Comparison of ENCODE assay signal across 32 mouse cellular contexts in genomic region chr7:107625781-107626180, GRCm38 (mm10). TPM values are rescaled to one million over a fixed set of nuclear protein-coding genes. Genes with fewer than 3 reads are reported as not detected.
DNase-seq lines count a peak whose midpoint lies in the region; ATAC-seq and TF ChIP-seq lines count a peak whose summit lies in the region.
"Had no signal": no experiment of that assay in that cellular context is flagged by ENCODE, and none has a peak within 500 bp of the region (broad histone marks: within the 10 kb centered on the region; RNA-seq: fewer than 3 reads in every experiment).

No protein-coding gene starts in this region.

- no peak for TF ChIP-seq CTCF in gastrocnemius, adult 2 months (IDR thresholded peaks at IDR 0.05)

- H3K4me3 ChIP-seq in embryonic facial prominence, embryonic 13.5 days = no peak overlapping the region
- H3K4me3 ChIP-seq in embryonic facial prominence, embryonic 10.5 days = no peak overlapping the region
- no peak overlapping the region for H3K4me3 ChIP-seq in gastrocnemius, adult 2 months
- H3K4me3 ChIP-seq in embryonic facial prominence, embryonic 14.5 days (ENCODE audit: low read depth, low read length) = no peak overlapping the region
- H3K4me3 ChIP-seq: embryonic facial prominence, embryonic 12.5 days; forebrain, embryonic 13.5 days; forebrain, embryonic 15.5 days had no signal

- DNase-seq in embryonic facial prominence, embryonic 10.5 days (ENCODE audit: low spot score) = no peak
- no peak for DNase-seq in gastrocnemius, adult 2 months
- no peak for DNase-seq in gastrocnemius, postnatal 25 days
- peak; percentile 46 for DNase-seq in lung, postnatal 25 days (ENCODE audit: low spot score)
- no peak for DNase-seq in lung, postnatal 14 days
- DNase-seq in embryonic facial prominence, embryonic 14.5 days (ENCODE audit: low spot score) = peak; percentile 61
- DNase-seq in spleen, postnatal 10 days (ENCODE audit: low spot score in 2 of 2) = no peak
- DNase-seq: adrenal gland, postnatal 10 days; adrenal gland, postnatal 25 days; B cell, adult 2 months; cerebellum, adult 11 months; cerebellum, adult 18-20 months; cerebellum, adult 8-10 months; cerebellum, adult 9-11 months; cerebellum, postnatal 14 days; cerebellum, postnatal 36 days; embryo, embryonic 11 days; forebrain, postnatal 0 days had no signal

- no peaks in the 10 kb centered on the region for H3K36me3 ChIP-seq in embryonic facial prominence, embryonic 13.5 days
- H3K36me3 ChIP-seq in embryonic facial prominence, embryonic 10.5 days (replicated peaks) = no peaks in the 10 kb centered on the region
- H3K36me3 ChIP-seq in embryonic facial prominence, embryonic 14.5 days (ENCODE audit: control insufficient read depth, insufficient read depth, low read length) = no peaks in the 10 kb centered on the region
- H3K36me3 ChIP-seq: embryonic facial prominence, embryonic 12.5 days; forebrain, embryonic 15.5 days; G1E had no signal

- 0 out of 2 replicates have a peak, but pooled peaks have one; percentile 37 for ATAC-seq in embryonic facial prominence, embryonic 13.5 days (ENCODE audit: insufficient number of reproducible peaks, insufficient read depth, low FRiP score, low TSS enrichment, low read depth)
- ATAC-seq in embryonic facial prominence, embryonic 14.5 days (ENCODE audit: low read depth) = 0 out of 2 replicates have a peak, but pooled peaks have one; percentile 30
- ATAC-seq: activated CD4-positive, CD25-positive, alpha-beta regulatory T cell, adult 4 months; CD4-positive, CD25-positive, alpha-beta regulatory T cell, adult 4 months; forebrain, embryonic 13.5 days; forebrain, embryonic 15.5 days; forebrain, postnatal 0 days; Patski had no signal

- 63% methylated on average over 6 of the region's 6 CpGs for WGBS in embryonic facial prominence, embryonic 13.5 days
- WGBS in embryonic facial prominence, embryonic 10.5 days = 86% methylated on average over 6 of the region's 6 CpGs
- WGBS in embryonic facial prominence, embryonic 14.5 days = 44% methylated on average over 6 of the region's 6 CpGs

- H3K4me1 ChIP-seq in embryonic facial prominence, embryonic 13.5 days = peaks cover 7% of the 10 kb centered on the region; the same call in 1 of the 2 replicates
- no peaks in the 10 kb centered on the region for H3K4me1 ChIP-seq in embryonic facial prominence, embryonic 10.5 days
- H3K4me1 ChIP-seq in embryonic facial prominence, embryonic 14.5 days (ENCODE audit: control insufficient read depth, insufficient read depth, low read length) = 0 out of 2 replicates have a peak, but pooled peaks cover 3% of the 10 kb centered on the region
- H3K4me1 ChIP-seq: embryonic facial prominence, embryonic 12.5 days; forebrain, embryonic 13.5 days; forebrain, embryonic 15.5 days had no signal

- H3K27ac ChIP-seq in embryonic facial prominence, embryonic 13.5 days = no peak overlapping the region; the same call in 1 of the 2 replicates
- no peak overlapping the region for H3K27ac ChIP-seq in embryonic facial prominence, embryonic 10.5 days (replicated peaks)
- peak overlapping the region; percentile 56 for H3K27ac ChIP-seq in gastrocnemius, adult 2 months
- no peak overlapping the region for H3K27ac ChIP-seq in embryonic facial prominence, embryonic 14.5 days (replicated peaks; ENCODE audit: low read depth, low read length)
- H3K27ac ChIP-seq: embryonic facial prominence, embryonic 12.5 days; forebrain, embryonic 13.5 days; forebrain, embryonic 15.5 days had no signal

- no peaks in the 10 kb centered on the region for H3K27me3 ChIP-seq in embryonic facial prominence, embryonic 13.5 days
- no peaks in the 10 kb centered on the region for H3K27me3 ChIP-seq in embryonic facial prominence, embryonic 10.5 days (replicated peaks; ENCODE audit: low read depth, poor library complexity, severe bottlenecking)
- H3K27me3 ChIP-seq in embryonic facial prominence, embryonic 14.5 days (replicated peaks; ENCODE audit: control insufficient read depth, insufficient read depth, low read length) = no peaks in the 10 kb centered on the region
- H3K27me3 ChIP-seq: CH12.LX; embryonic facial prominence, embryonic 12.5 days; forebrain, embryonic 13.5 days; forebrain, embryonic 15.5 days; Patski had no signal

- intact Hi-C loops in gastrocnemius, adult 2 months (cut with DNase I) = no loop called here

- H3K9ac ChIP-seq in embryonic facial prominence, embryonic 13.5 days = no peak overlapping the region
- H3K9ac ChIP-seq in embryonic facial prominence, embryonic 14.5 days (ENCODE audit: low read depth, low read length) = no peak overlapping the region
- H3K9ac ChIP-seq: embryonic facial prominence, embryonic 12.5 days; forebrain, embryonic 13.5 days; forebrain, embryonic 15.5 days; forebrain, postnatal 0 days had no signal

- no peak overlapping the region for H3K4me2 ChIP-seq in embryonic facial prominence, embryonic 13.5 days
- no peak overlapping the region for H3K4me2 ChIP-seq in embryonic facial prominence, embryonic 14.5 days (ENCODE audit: low read depth, low read length)
- H3K4me2 ChIP-seq: embryonic facial prominence, embryonic 12.5 days; forebrain, embryonic 13.5 days; forebrain, embryonic 15.5 days had no signal

- H3K9me3 ChIP-seq in embryonic facial prominence, embryonic 13.5 days = no peaks in the 10 kb centered on the region
- no peaks in the 10 kb centered on the region for H3K9me3 ChIP-seq in embryonic facial prominence, embryonic 10.5 days
- H3K9me3 ChIP-seq in embryonic facial prominence, embryonic 14.5 days (ENCODE audit: control insufficient read depth, low read length) = no peaks in the 10 kb centered on the region
- H3K9me3 ChIP-seq: embryonic facial prominence, embryonic 12.5 days; forebrain, embryonic 13.5 days; forebrain, embryonic 15.5 days had no signal

RNA-seq across cellular contexts. Expression of gene 5330417H12Rik, which starts 0.8 kb away (rescaled TPM):
- polyA plus RNA-seq in embryonic facial prominence, embryonic 13.5 days (2015; fragmentation: Nextera tagmentation; extraction: Ambion mirVana) = not detected in 2 replicates
- not detected in 2 replicates for polyA plus RNA-seq in embryonic facial prominence, embryonic 10.5 days (2016; fragmentation: Nextera tagmentation; extraction: Ambion mirVana)
- not detected for total RNA-seq in gastrocnemius, adult 2 months (2021)
- not detected for total RNA-seq in gastrocnemius, postnatal 25 days (2021)
- not detected in 2 replicates for polyA plus RNA-seq in embryonic facial prominence, embryonic 14.5 days (2014; fragmentation: Nextera tagmentation; extraction: Ambion mirVana)
- total RNA-seq: adrenal gland, adult 18-20 months; adrenal gland, postnatal 10 days; adrenal gland, postnatal 25 days; adrenal gland, postnatal 4 days; CH12.LX; common myeloid progenitor, adult 5-6 weeks; forebrain, postnatal 0 days; G1E had no signal
- polyA plus RNA-seq: activated CD4-positive, CD25-positive, alpha-beta regulatory T cell, adult 4 months; brain, embryonic 14.5 days; CD4-positive, CD25-positive, alpha-beta regulatory T cell, adult 4 months; forebrain, embryonic 11.5 days; forebrain, embryonic 13.5 days; forebrain, embryonic 15.5 days; forebrain, postnatal 0 days; G1E; Patski had no signal

RNA-seq across cellular contexts. Expression of gene Ppfibp2, which starts 30.8 kb away (rescaled TPM):
- polyA plus RNA-seq in embryonic facial prominence, embryonic 13.5 days (2015; fragmentation: Nextera tagmentation; extraction: Ambion mirVana) = 11.5 and 13.8 TPM in 2 replicates
- polyA plus RNA-seq in embryonic facial prominence, embryonic 10.5 days (2016; fragmentation: Nextera tagmentation; extraction: Ambion mirVana) = 21.5 and 24.0 TPM in 2 replicates
- total RNA-seq in gastrocnemius, adult 2 months (2021) = 10 to 100 TPM; 10.6 to 19.0 TPM
- 10 to 100 TPM in 1 of 2 experiments, 1 to 10 TPM in 1; 8.0 to 15.2 TPM for total RNA-seq in gastrocnemius, postnatal 25 days (2021)
- polyA plus RNA-seq in embryonic facial prominence, embryonic 14.5 days (2014; fragmentation: Nextera tagmentation; extraction: Ambion mirVana) = 12.4 and 14.3 TPM in 2 replicates
- polyA plus RNA-seq: G1E had no signal

RNA-seq across cellular contexts. Expression of gene Olfml1, which starts 58.5 kb away (rescaled TPM):
- polyA plus RNA-seq in embryonic facial prominence, embryonic 13.5 days (2015; fragmentation: Nextera tagmentation; extraction: Ambion mirVana) = 42.8 and 43.3 TPM in 2 replicates
- polyA plus RNA-seq in embryonic facial prominence, embryonic 10.5 days (2016; fragmentation: Nextera tagmentation; extraction: Ambion mirVana) = 11.7 and 12.3 TPM in 2 replicates
- 1 to 10 TPM; 2.0 to 2.6 TPM for total RNA-seq in gastrocnemius, adult 2 months (2021)
- total RNA-seq in gastrocnemius, postnatal 25 days (2021) = 1 to 10 TPM; 2.0 to 4.7 TPM
- polyA plus RNA-seq in embryonic facial prominence, embryonic 14.5 days (2014; fragmentation: Nextera tagmentation; extraction: Ambion mirVana) = 26.9 and 31.3 TPM in 2 replicates
- total RNA-seq: CH12.LX; common myeloid progenitor, adult 5-6 weeks; G1E had no signal
- polyA plus RNA-seq: activated CD4-positive, CD25-positive, alpha-beta regulatory T cell, adult 4 months; G1E; Patski had no signal

Comparison
In these comparisons a context has a peak if more than half of its experiments do, and no peak if none do; other contexts are left out.
1. DNase-seq: peak in lung, postnatal 25 days (single experiment) and embryonic facial prominence, embryonic 14.5 days (single experiment); none in embryonic facial prominence, embryonic 10.5 days (single experiment), gastrocnemius, adult 2 months (single experiment), gastrocnemius, postnatal 25 days (single experiment), lung, postnatal 14 days (single experiment) and spleen, postnatal 10 days (0 of 2).